Mouse (Mus musculus) kidney, postnatal 0 days (tissue): ENCODE results near the gene Ube2ql1. TPM values are rescaled to one million over a fixed set of nuclear protein-coding genes. Genes with fewer than 3 reads are reported as not detected.
A peak's percentile ranks its signal among the peaks of the same experiment; 100 is the strongest.

Experiments used
- ATAC-seq: fragments of 200-750 bp; cut with Nextera tagmentation; replicated peaks from 2 replicates; pipeline ENCODE4 v1.8.0; 2017; ENCODE audit warnings: low read depth, moderate number of reproducible peaks, moderate TSS enrichment, moderate library complexity; ENCODE audit not compliant: low FRiP score
- DNase-seq: peaks from one replicate; pipeline ENCODE4 v3.0.0-alpha.2; 2016; ENCODE audit warnings: low spot score
- H3K27ac ChIP-seq: fragments of 300-500 bp; sonication (generic); 2 replicates; pipeline ENCODE4 v1.5.1; 2014; ENCODE audit warnings: mild to moderate bottlenecking
- H3K27me3 ChIP-seq: fragments of 300-500 bp; sonication (generic); 2 replicates; pipeline ENCODE4 v1.6.1; 2014; ENCODE audit warnings: low read length, mixed read lengths; ENCODE audit not compliant: insufficient read depth
- H3K36me3 ChIP-seq: fragments of 300-500 bp; sonication (generic); 2 replicates; pipeline ENCODE4 v1.6.1; 2014; ENCODE audit warnings: low read length, mixed read lengths; ENCODE audit not compliant: insufficient read depth
- H3K4me1 ChIP-seq: fragments of 300-500 bp; sonication (generic); replicated peaks from 2 replicates; pipeline ENCODE4 v1.6.1; 2014; ENCODE audit warnings: antibody characterized with exemption, low read length, mixed read lengths; ENCODE audit not compliant: insufficient read depth
- H3K4me2 ChIP-seq: fragments of 300-500 bp; sonication (generic); 2 replicates; pipeline ENCODE4 v1.6.1; 2014; ENCODE audit warnings: mild to moderate bottlenecking, low read length, moderate library complexity, mixed read lengths
- H3K4me3 ChIP-seq: fragments of 300-500 bp; sonication (generic); replicated peaks from 2 replicates; pipeline ENCODE4 v1.5.1; 2014; ENCODE audit warnings: low read depth, low read length
- H3K9ac ChIP-seq: fragments of 300-500 bp; sonication (generic); 2 replicates; pipeline ENCODE4 v1.6.1; 2014; ENCODE audit warnings: low read depth, low read length
- H3K9me3 ChIP-seq: fragments of 300-500 bp; sonication (generic); replicated peaks from 2 replicates; pipeline ENCODE4 v1.6.1; 2016; ENCODE audit warnings: low read length, inconsistent platforms, mixed read lengths
- CTCF ChIP-seq: IDR thresholded peaks from 2 replicates; pipeline ENCODE4 v1.5.1; 2016; ENCODE audit warnings: antibody characterized with exemption, low read depth, mild to moderate bottlenecking, moderate library complexity
- whole genome bisulfite sequencing: fragments of 180-500 bp; shearing (Covaris S2); extraction: QIAGEN DNeasy Blood & Tissue Kit; methylation state at CpG from one replicate; pipeline ENCODE4 v1.1.7; 2014; 5-methylcytosine and 5-hydroxymethylcytosine counted together
- polyA plus RNA-seq: library from polyadenylated mRNA; unstranded; fragments of >200 nt; fragmentation: Nextera tagmentation; extraction: Ambion mirVana; gene quantifications from 2 replicates; pipeline ENCODE4 v1.2.1, GENCODE M21; 2015

Gene Ube2ql1
- polyA plus RNA-seq, 1 experiment from 2014 or later = 0.21 TPM

GRCm38 (mm10) chr13:69701397-69701796, 38.3 kb downstream of the Ube2ql1 start:
- WGBS = 76% methylated on average over 4 of the region's 4 CpGs
- peak; percentile 69; the same call in 1 of the 2 replicates for ATAC-seq
- no peak overlapping the region for H3K27ac ChIP-seq
- no peak overlapping the region for H3K4me3 ChIP-seq
- H3K9me3 ChIP-seq = no peaks in the 10 kb centered on the region
- no peak for DNase-seq
- no peaks in the 10 kb centered on the region for H3K27me3 ChIP-seq
- no peak for TF ChIP-seq CTCF
- no peak overlapping the region for H3K9ac ChIP-seq
- no peaks in the 10 kb centered on the region for H3K36me3 ChIP-seq
- no peaks in the 10 kb centered on the region for H3K4me1 ChIP-seq
- H3K4me2 ChIP-seq = no peak overlapping the region

- 27% methylated on average over 1 of the region's 1 CpGs for WGBS
- no peaks in the 10 kb centered on the region for H3K9me3 ChIP-seq
- H3K27ac ChIP-seq = no peak overlapping the region
- H3K27me3 ChIP-seq = no peaks in the 10 kb centered on the region
- no peak for DNase-seq
- H3K36me3 ChIP-seq = no peaks in the 10 kb centered on the region
- H3K4me2 ChIP-seq = no peak overlapping the region
- peak; percentile 74 for ATAC-seq
- no peak overlapping the region for H3K4me3 ChIP-seq
- H3K4me1 ChIP-seq = no peaks in the 10 kb centered on the region
- no peak overlapping the region for H3K9ac ChIP-seq
- no peak for TF ChIP-seq CTCF
Observed at GRCm38 (mm10) chr13:69700827-69701226, 38.9 kb downstream of the Ube2ql1 start.

- no peak overlapping the region for H3K4me3 ChIP-seq
- whole genome bisulfite sequencing = 43% methylated on average over 13 of the region's 13 CpGs
- peak; percentile 75; the same call in 1 of the 2 replicates for ATAC-seq
- no peaks in the 10 kb centered on the region for H3K36me3 ChIP-seq
- H3K27ac ChIP-seq = no peak overlapping the region
- H3K27me3 ChIP-seq = no peaks in the 10 kb centered on the region
- no peak overlapping the region for H3K4me2 ChIP-seq
- H3K4me1 ChIP-seq = no peaks in the 10 kb centered on the region
- DNase-seq = peak; percentile 60
- H3K9ac ChIP-seq = no peak overlapping the region
- no peaks in the 10 kb centered on the region for H3K9me3 ChIP-seq
- TF ChIP-seq CTCF = peak; percentile 80
Observed at GRCm38 (mm10) chr13:69696333-69696991, 43.2 kb downstream of the Ube2ql1 start.

GRCm38 (mm10) chr13:69691074-69691473, 48.6 kb downstream of the Ube2ql1 start:
- 37% methylated on average over 7 of the region's 7 CpGs for WGBS
- peak; percentile 76 for TF ChIP-seq CTCF
- Histone ChIP-seq H3K4me3 (no peak overlapping the region), H3K27me3 (no peaks in the 10 kb centered on the region), H3K9ac (no peak overlapping the region), H3K27ac (no peak overlapping the region), H3K4me2 (no peak overlapping the region), H3K36me3 (no peaks in the 10 kb centered on the region), H3K9me3 (no peaks in the 10 kb centered on the region), H3K4me1 (no peaks in the 10 kb centered on the region)
- DNase-seq = peak; percentile 59
- 0 out of 2 replicates have a peak, but pooled peaks have one; percentile 43 for ATAC-seq

DNA sequence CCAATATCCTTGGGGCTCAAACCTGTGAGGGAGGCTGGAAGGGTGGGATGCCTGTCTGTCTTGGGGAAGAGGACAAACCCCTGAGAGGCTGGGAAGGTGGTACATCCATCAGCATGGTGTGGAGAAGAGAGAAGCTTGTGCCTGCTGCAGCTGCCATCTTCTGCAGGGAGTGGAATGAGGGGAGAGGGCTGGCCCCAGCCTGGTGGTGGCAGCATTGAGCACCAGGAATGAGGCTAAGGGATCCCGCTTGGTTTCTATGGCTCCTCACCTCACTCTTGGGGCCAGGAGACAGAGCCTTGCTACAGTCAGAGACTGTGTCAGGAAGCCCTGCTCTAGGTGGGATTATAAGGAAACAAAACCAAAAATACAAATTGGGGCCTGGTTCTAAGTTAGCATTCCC, 52.7 kb downstream of the Ube2ql1 start:
- no peaks in the 10 kb centered on the region for H3K36me3 ChIP-seq
- WGBS = 47% methylated on average over 1 of the region's 1 CpGs
- no peak overlapping the region for H3K4me3 ChIP-seq
- H3K27me3 ChIP-seq = no peaks in the 10 kb centered on the region
- ATAC-seq (no peak), DNase-seq (no peak)
- no peaks in the 10 kb centered on the region for H3K9me3 ChIP-seq
- peak; percentile 40; the same call in 1 of the 2 replicates for TF ChIP-seq CTCF
- no peak overlapping the region for H3K4me2 ChIP-seq
- H3K9ac ChIP-seq = no peak overlapping the region
- H3K27ac ChIP-seq = no peak overlapping the region
- H3K4me1 ChIP-seq = no peaks in the 10 kb centered on the region

GRCm38 (mm10) chr13:69685406-69685818, 54.3 kb downstream of the Ube2ql1 start:
- 30% methylated on average over 5 of the region's 5 CpGs for WGBS
- H3K27me3 ChIP-seq = no peaks in the 10 kb centered on the region
- no peaks in the 10 kb centered on the region for H3K36me3 ChIP-seq
- no peak overlapping the region for H3K9ac ChIP-seq
- ATAC-seq = no peak
- no peak for DNase-seq
- no peaks in the 10 kb centered on the region for H3K9me3 ChIP-seq
- no peak overlapping the region for H3K4me2 ChIP-seq
- no peak overlapping the region for H3K4me3 ChIP-seq
- H3K27ac ChIP-seq = no peak overlapping the region
- no peaks in the 10 kb centered on the region for H3K4me1 ChIP-seq
- TF ChIP-seq CTCF = no peak
